Mouse (Mus musculus): ENCODE data around the gene Ptov1.

DNA sequence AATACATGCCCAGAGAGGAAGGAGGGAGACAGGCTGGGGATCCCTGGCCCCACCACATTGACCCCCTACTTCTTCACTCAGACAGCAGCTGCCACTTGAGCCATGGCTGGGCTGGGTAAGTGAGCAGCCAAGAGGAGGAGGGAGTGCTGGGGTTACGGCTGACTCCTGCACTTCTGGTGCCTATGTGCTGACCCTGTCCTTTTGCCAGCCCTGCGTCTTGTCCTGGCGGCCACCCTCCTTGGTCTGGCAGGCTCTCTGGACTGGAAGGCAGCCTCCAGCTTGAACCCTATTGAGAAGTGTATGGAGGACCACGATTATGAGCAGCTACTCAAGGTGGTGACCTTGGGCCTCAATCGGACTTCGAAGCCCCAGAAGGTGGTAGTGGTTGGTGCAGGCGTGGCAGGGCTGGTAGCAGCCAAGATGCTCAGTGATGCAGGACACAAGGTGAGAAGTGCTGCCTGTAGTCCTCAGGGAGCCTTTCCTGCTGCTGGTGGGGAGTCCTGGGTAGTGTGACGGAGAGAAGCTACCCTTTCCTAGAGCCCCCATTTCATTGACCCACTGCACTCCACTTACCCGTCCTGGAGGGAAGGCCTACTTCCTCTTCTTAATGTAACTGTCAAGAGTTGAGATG is 33.0 kb downstream of the Ptov1 start:
- TF ChIP-seq MAFK (IDR thresholded peaks at IDR 0.05; ENCODE audit: insufficient read depth, low read depth, low read length) (no peak), HCFC1 (IDR thresholded peaks at IDR 0.05; ENCODE audit: borderline replicate concordance, insufficient read depth, low read length) (no peak), ZC3H11A (IDR thresholded peaks at IDR 0.05; ENCODE audit: borderline replicate concordance, low read depth, low read length) (no peak), CHD2 (IDR thresholded peaks at IDR 0.05; ENCODE audit: low read depth, low read length) (no peak)
